Mouse (Mus musculus) lung, embryonic 15.5 days (tissue): Measurements from ENCODE around the gene Rtel1. TPM values are rescaled to one million over a fixed set of nuclear protein-coding genes. Genes with fewer than 3 reads are reported as not detected.

ENCODE experiments used
- ATAC-seq: fragments of 200-750 bp; cut with Nextera tagmentation; 2 replicates; pipeline ENCODE4 v1.8.0; 2017; ENCODE audit warnings: moderate number of reproducible peaks, borderline replicate concordance; ENCODE audit not compliant: low FRiP score, low TSS enrichment; ENCODE audit errors: extremely low read depth
- H3K27ac ChIP-seq: fragments of 300-500 bp; sonication (generic); 2 replicates; pipeline ENCODE4 v1.5.1; 2015; ENCODE audit warnings: moderate library complexity, mild to moderate bottlenecking, inconsistent platforms
- H3K27me3 ChIP-seq: fragments of 300-500 bp; sonication (generic); 2 replicates; pipeline ENCODE4 v1.6.1; 2015; ENCODE audit warnings: inconsistent platforms
- H3K36me3 ChIP-seq: fragments of 300-500 bp; sonication (generic); 2 replicates; pipeline ENCODE4 v1.6.1; 2015; ENCODE audit warnings: inconsistent platforms
- H3K4me1 ChIP-seq: fragments of 300-500 bp; sonication (generic); 2 replicates; pipeline ENCODE4 v1.6.1; 2015; ENCODE audit warnings: inconsistent platforms
- H3K4me2 ChIP-seq: fragments of 300-500 bp; sonication (generic); 2 replicates; pipeline ENCODE4 v1.6.1; 2015; ENCODE audit warnings: inconsistent platforms, mild to moderate bottlenecking, moderate library complexity
- H3K4me3 ChIP-seq: fragments of 300-500 bp; sonication (generic); 2 replicates; pipeline ENCODE4 v1.5.1; 2015; ENCODE audit warnings: mild to moderate bottlenecking, inconsistent platforms
- H3K9ac ChIP-seq: fragments of 300-500 bp; sonication (generic); 2 replicates; pipeline ENCODE4 v1.6.1; 2015; ENCODE audit warnings: inconsistent platforms
- H3K9me3 ChIP-seq: fragments of 300-500 bp; sonication (generic); 2 replicates; pipeline ENCODE4 v1.6.1; 2016; ENCODE audit warnings: inconsistent platforms
- WGBS: fragments of 180-500 bp; shearing (Covaris S2); methylation state at CpG from one replicate; pipeline ENCODE4 v1.1.7; 2015; 5-methylcytosine and 5-hydroxymethylcytosine counted together
- polyA plus RNA-seq: library from polyadenylated mRNA; unstranded; fragments of >200 nt; fragmentation: Nextera tagmentation; extraction: Ambion mirVana; gene quantifications from 2 replicates; pipeline ENCODE4 v1.2.1, GENCODE M21; 2015

Gene Rtel1
- polyA plus RNA-seq, 1 experiment from 2014 or later: 51.2 TPM

- ATAC-seq: no peak
- Histone ChIP-seq H3K4me2 (no peak overlapping the region), H3K27me3 (no peaks in the 10 kb centered on the region), H3K27ac (no peak overlapping the region), H3K4me1 (0 out of 2 replicates have a peak, but pooled peaks cover 1% of the 10 kb centered on the region), H3K4me3 (no peak overlapping the region), H3K9me3 (no peaks in the 10 kb centered on the region), H3K9ac (no peak overlapping the region), H3K36me3 (peaks cover 46% of the 10 kb centered on the region)
- 86% methylated on average over 5 of the region's 5 CpGs for WGBS
These were observed 59.2 kb downstream of the Rtel1 start for GRCm38 (mm10) chr2:181378701-181379100.

- no peaks in the 10 kb centered on the region for H3K9me3 ChIP-seq
These were observed 60.2 kb downstream of the Rtel1 start, which contains the start of gene Lime1 for GRCm38 (mm10) chr2:181379778-181380177. Lime1 (plus strand) TSS chr2:181380078.

GRCm38 (mm10) chr2:181380251-181380650 is 60.7 kb downstream of the Rtel1 start:
- Histone ChIP-seq H3K4me2 (no peak overlapping the region), H3K27me3 (no peaks in the 10 kb centered on the region), H3K9ac (no peak overlapping the region), H3K36me3 (peaks cover 46% of the 10 kb centered on the region), H3K4me1 (0 out of 2 replicates have a peak, but pooled peaks cover 7% of the 10 kb centered on the region), H3K4me3 (no peak overlapping the region), H3K9me3 (no peaks in the 10 kb centered on the region), H3K27ac (no peak overlapping the region)
- ATAC-seq: no peak
- whole genome bisulfite sequencing: 71% methylated on average over 5 of the region's 5 CpGs

More at GRCm38 (mm10) chr2:181379778-181380177, 60.2 kb downstream of the Rtel1 start, which contains the start of gene Lime1:
- H3K36me3 ChIP-seq: peaks cover 46% of the 10 kb centered on the region
- H3K4me1 ChIP-seq: 0 out of 2 replicates have a peak, but pooled peaks cover 7% of the 10 kb centered on the region
- no peak for ATAC-seq
- H3K27ac ChIP-seq: no peak within 1 kb of the TSS
- no peaks in the 10 kb centered on the region for H3K27me3 ChIP-seq
- WGBS: 90% methylated on average over 12 of the region's 12 CpGs
- no peak within 1 kb of the TSS for H3K4me2 ChIP-seq
- H3K9ac ChIP-seq: no peak within 1 kb of the TSS
- H3K4me3 ChIP-seq: no peak within 1 kb of the TSS

- no peaks in the 10 kb centered on the region for H3K27me3 ChIP-seq
- WGBS: 83% methylated on average over 5 of the region's 5 CpGs
- H3K9ac ChIP-seq: no peak overlapping the region
- ATAC-seq: no peak
- H3K4me3 ChIP-seq: no peak overlapping the region
- no peak overlapping the region for H3K27ac ChIP-seq
- peaks cover 16% of the 10 kb centered on the region for H3K4me1 ChIP-seq
- H3K4me2 ChIP-seq: no peak overlapping the region
- no peaks in the 10 kb centered on the region for H3K9me3 ChIP-seq
- H3K36me3 ChIP-seq: peaks cover 46% of the 10 kb centered on the region
These were observed 61.6 kb downstream of the Rtel1 start for GRCm38 (mm10) chr2:181381107-181381506.

GRCm38 (mm10) chr2:181381631-181382306 is 62.2 kb downstream of the Rtel1 start:
- 81% methylated on average over 6 of the region's 6 CpGs for WGBS
- Histone ChIP-seq H3K4me2 (no peak overlapping the region), H3K4me3 (no peak overlapping the region), H3K9me3 (no peaks in the 10 kb centered on the region), H3K27ac (no peak overlapping the region), H3K27me3 (no peaks in the 10 kb centered on the region), H3K4me1 (peaks cover 21% of the 10 kb centered on the region), H3K36me3 (peaks cover 46% of the 10 kb centered on the region), H3K9ac (no peak overlapping the region)
- ATAC-seq: no peak

- Histone ChIP-seq H3K4me2 (no peak overlapping the region), H3K4me1 (peaks cover 24% of the 10 kb centered on the region), H3K27ac (peak overlapping the region; percentile 92), H3K36me3 (peaks cover 36% of the 10 kb centered on the region), H3K4me3 (no peak overlapping the region), H3K9ac (no peak overlapping the region), H3K9me3 (no peaks in the 10 kb centered on the region), H3K27me3 (no peaks in the 10 kb centered on the region)
- peak; percentile 24; the same call in 1 of the 2 replicates for ATAC-seq
- 61% methylated on average over 7 of the region's 7 CpGs for WGBS
These were observed 64.9 kb downstream of the Rtel1 start for GRCm38 (mm10) chr2:181384463-181384862.

- ATAC-seq: peak; percentile 83
- 57% methylated on average over 4 of the region's 4 CpGs for WGBS
These were observed 65.4 kb downstream of the Rtel1 start for GRCm38 (mm10) chr2:181384919-181385391.

GRCm38 (mm10) chr2:181385885-181386284 is 66.3 kb downstream of the Rtel1 start:
- H3K4me1 ChIP-seq: peaks cover 24% of the 10 kb centered on the region
- H3K4me3 ChIP-seq: no peak overlapping the region
- 48% methylated on average over 3 of the region's 3 CpGs for WGBS
- H3K9ac ChIP-seq: no peak overlapping the region
- no peak for ATAC-seq
- H3K9me3 ChIP-seq: no peaks in the 10 kb centered on the region
- H3K27me3 ChIP-seq: no peaks in the 10 kb centered on the region
- H3K36me3 ChIP-seq: peaks cover 21% of the 10 kb centered on the region
- peak overlapping the region; percentile 92 for H3K27ac ChIP-seq
- H3K4me2 ChIP-seq: no peak overlapping the region

More at GRCm38 (mm10) chr2:181384919-181385391, 65.4 kb downstream of the Rtel1 start:
- Histone ChIP-seq H3K9ac (no peak overlapping the region), H3K27ac (peak overlapping the region; percentile 92), H3K36me3 (peaks cover 31% of the 10 kb centered on the region), H3K4me2 (no peak overlapping the region), H3K27me3 (no peaks in the 10 kb centered on the region), H3K4me1 (peaks cover 24% of the 10 kb centered on the region), H3K9me3 (no peaks in the 10 kb centered on the region), H3K4me3 (no peak overlapping the region)

GRCm38 (mm10) chr2:181386663-181387210 is 67.2 kb downstream of the Rtel1 start:
- ATAC-seq: no peak
- Histone ChIP-seq H3K27me3 (no peaks in the 10 kb centered on the region), H3K36me3 (peaks cover 17% of the 10 kb centered on the region), H3K4me3 (no peak overlapping the region), H3K9ac (0 out of 2 replicates have a peak overlapping the region, but pooled peaks have one; percentile 5), H3K27ac (peak overlapping the region; percentile 18; the same call in 1 of the 2 replicates), H3K4me2 (no peak overlapping the region), H3K9me3 (no peaks in the 10 kb centered on the region), H3K4me1 (peaks cover 24% of the 10 kb centered on the region)
- 78% methylated on average over 3 of the region's 4 CpGs for WGBS

- 71% methylated on average over 4 of the region's 4 CpGs for WGBS
- Histone ChIP-seq H3K9ac (no peak overlapping the region; the same call in 1 of the 2 replicates), H3K9me3 (no peaks in the 10 kb centered on the region), H3K36me3 (0 out of 2 replicates have a peak, but pooled peaks cover 9% of the 10 kb centered on the region), H3K4me3 (no peak overlapping the region), H3K4me1 (peaks cover 16% of the 10 kb centered on the region), H3K27ac (no peak overlapping the region), H3K4me2 (no peak overlapping the region), H3K27me3 (no peaks in the 10 kb centered on the region)
- no peak for ATAC-seq
These were observed 70.8 kb downstream of the Rtel1 start for GRCm38 (mm10) chr2:181390136-181390870.

- no peak overlapping the region for H3K27ac ChIP-seq
These were observed 71.5 kb downstream of the Rtel1 start for GRCm38 (mm10) chr2:181391022-181391421.

More at GRCm38 (mm10) chr2:181391022-181391421, 71.5 kb downstream of the Rtel1 start:
- Histone ChIP-seq H3K9ac (no peak overlapping the region), H3K36me3 (0 out of 2 replicates have a peak, but pooled peaks cover 9% of the 10 kb centered on the region), H3K4me1 (peaks cover 9% of the 10 kb centered on the region), H3K9me3 (no peaks in the 10 kb centered on the region), H3K4me3 (no peak overlapping the region), H3K4me2 (no peak overlapping the region), H3K27me3 (no peaks in the 10 kb centered on the region)
- WGBS: 84% methylated on average over 15 of the region's 15 CpGs
- ATAC-seq: no peak
